Mouse (Mus musculus): ENCODE measurements around the gene Itgam.

- TF ChIP-seq POLR2A (IDR thresholded peaks at IDR 0.05; ENCODE audit: extremely low read depth, insufficient read depth, low read length) (no peak), CTCF (IDR thresholded peaks at IDR 0.05; ENCODE audit: extremely low read depth, insufficient read depth, low read length) (no peak)
These were observed 18.2 kb upstream of the Itgam start for GRCm38 (mm10) chr7:128044142-128044785.
